Mouse (Mus musculus): ENCODE results near the gene Atp11b.

Gene Atp11b

GRCm38 (mm10) chr3:35779748-35780147 is 25.8 kb downstream of the Atp11b start:
- DNase-seq (ENCODE audit: low read depth, low spot score): no peak

DNA sequence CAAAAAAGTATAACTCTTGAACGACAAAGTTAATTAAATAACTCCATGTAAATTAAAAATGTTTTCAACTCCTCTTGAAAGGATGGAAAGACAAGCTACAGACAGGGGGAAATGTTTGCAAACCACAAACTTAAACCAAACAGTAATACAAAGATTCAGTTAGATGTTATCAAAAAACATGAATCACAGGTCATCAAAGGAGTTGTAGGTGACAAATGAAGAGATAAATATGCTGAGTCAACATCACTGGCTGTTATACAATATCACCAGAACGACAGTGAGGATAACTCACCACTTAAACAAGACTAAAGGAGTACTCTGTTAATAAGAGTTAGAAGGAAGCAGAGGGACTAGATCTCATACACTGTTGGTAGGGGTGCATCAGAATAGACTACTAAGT is 48.1 kb downstream of the Atp11b start:
- no peak for DNase-seq (ENCODE audit: low read depth, low spot score)

- DNase-seq (ENCODE audit: low read depth, low spot score): no peak
Observed at GRCm38 (mm10) chr3:35819887-35820286, 66.0 kb downstream of the Atp11b start.

DNA sequence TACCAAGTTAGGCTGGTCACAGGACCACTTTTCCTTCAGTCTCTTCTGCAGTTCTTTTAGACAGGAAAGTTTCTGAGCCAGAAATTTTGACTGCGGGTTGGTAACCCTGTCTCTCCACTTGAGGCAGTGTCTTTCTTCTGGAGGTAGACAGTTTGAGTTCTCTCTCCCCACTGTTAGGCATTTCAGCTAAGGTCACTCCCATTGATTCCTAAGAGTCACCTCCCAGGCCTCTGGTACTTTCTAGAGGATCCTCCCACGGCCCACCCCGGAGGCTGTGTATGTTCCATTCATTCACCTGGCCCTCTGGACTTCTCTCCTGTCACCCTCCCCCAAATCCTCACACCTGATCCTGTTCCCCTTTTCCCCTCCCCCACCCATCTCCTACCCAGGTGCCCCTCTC is 68.1 kb downstream of the Atp11b start:
- peak; percentile 54 for DNase-seq (ENCODE audit: low read depth, low spot score)

DNA sequence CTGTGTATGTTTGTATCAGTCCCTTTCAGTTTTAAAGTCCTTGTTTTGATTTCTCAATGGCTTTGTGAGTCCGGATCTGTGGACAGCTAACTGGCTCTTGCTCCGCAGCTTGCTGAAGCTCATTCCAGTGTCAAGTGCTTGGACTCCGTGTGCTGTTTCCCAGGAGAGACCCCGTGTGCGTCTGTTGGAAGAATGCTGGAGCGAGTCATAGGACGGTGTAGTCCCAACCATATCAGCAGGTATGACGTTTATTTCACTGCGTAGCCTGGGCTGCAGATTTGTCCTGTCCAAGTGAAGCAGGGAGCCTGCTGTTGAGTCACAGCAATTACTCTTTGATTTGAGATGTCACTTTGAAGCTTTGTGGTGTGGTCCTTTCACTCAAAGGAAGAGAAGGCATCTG is 95.4 kb downstream of the Atp11b start:
- DNase-seq (ENCODE audit: low read depth, low spot score): no peak

DNA sequence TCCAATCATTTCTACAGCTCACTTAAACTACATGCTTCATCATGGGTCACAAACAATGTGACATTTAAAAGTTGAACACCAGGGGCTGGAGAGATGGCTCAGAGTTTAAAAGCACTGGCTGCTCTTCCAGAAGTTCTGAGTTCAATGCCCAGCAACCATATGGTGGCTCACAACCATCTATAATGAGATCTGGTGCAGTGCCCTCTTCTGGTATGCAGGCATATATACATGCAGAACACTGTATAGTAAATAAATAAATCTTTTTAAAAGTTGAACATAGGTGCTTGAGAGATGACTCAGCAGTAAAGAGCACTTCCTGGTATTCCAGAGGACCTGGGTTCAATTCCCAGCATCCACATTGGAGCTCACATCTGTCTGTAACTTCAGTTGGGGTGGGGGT is 129.4 kb downstream of the Atp11b start:
- DNase-seq (ENCODE audit: low read depth, low spot score): peak; percentile 12

GRCm38 (mm10) chr3:35889531-35889930 is 135.6 kb downstream of the Atp11b start:
- DNase-seq (ENCODE audit: low read depth, low spot score): no peak

GRCm38 (mm10) chr3:35891123-35891522 is 137.2 kb downstream of the Atp11b start:
- peak; percentile 17 for DNase-seq (ENCODE audit: low read depth, low spot score)

- peak; percentile 23 for DNase-seq (ENCODE audit: low read depth, low spot score)
Observed at GRCm38 (mm10) chr3:35893156-35893555, 139.2 kb downstream of the Atp11b start.

GRCm38 (mm10) chr3:35897900-35898299 is 144.0 kb downstream of the Atp11b start:
- DNase-seq (ENCODE audit: low read depth, low spot score): no peak

- no peak for DNase-seq (ENCODE audit: low read depth, low spot score)
Observed at GRCm38 (mm10) chr3:35899109-35899508, 145.2 kb downstream of the Atp11b start.

GRCm38 (mm10) chr3:35900555-35901204 is 146.8 kb downstream of the Atp11b start:
- DNase-seq (ENCODE audit: low read depth, low spot score): no peak
